Mouse (Mus musculus): ENCODE measurements around the gene Ankrd17.

DNA sequence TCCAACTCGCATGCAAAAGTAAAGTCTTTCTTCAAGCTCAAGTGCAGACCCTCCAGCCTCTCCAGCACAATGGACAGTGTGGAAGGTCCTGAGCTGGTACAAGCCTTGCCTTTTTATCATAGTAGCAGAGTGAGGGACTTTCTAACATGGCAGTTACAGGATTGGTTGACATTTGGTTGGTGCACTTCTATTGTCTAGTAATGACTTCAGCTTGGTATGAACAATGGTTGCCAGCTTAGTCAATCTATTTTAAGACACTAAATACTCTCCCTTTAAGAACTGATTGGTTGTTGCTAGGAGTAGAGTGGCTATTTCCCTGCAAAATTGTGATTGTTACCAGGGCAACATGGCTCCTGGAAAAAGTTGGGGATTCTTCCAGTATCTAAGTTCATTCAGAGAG, 188.3 kb downstream of the Ankrd17 start:
- TF ChIP-seq TAL1 (IDR thresholded peaks at IDR 0.05; ENCODE audit: low read length), result no peak
- no peak for TF ChIP-seq GATA1 (IDR thresholded peaks at IDR 0.05; ENCODE audit: low read length)

All from erythroblast, embryonic 14.5 days (primary cell).